Mouse (Mus musculus): ENCODE data around the gene Pgbd1. TPM values are rescaled to one million over a fixed set of nuclear protein-coding genes. Genes with fewer than 3 reads are reported as not detected.

The Pgbd1 gene
- polyA plus RNA-seq, 1 experiment from 2014 or later = 3.2 TPM

- Histone ChIP-seq H3K4me2 (peak within 1 kb of the TSS; percentile 85), H3K36me3 (peaks cover 20% of the 10 kb centered on the region), H3K4me3 (peak within 1 kb of the TSS; percentile 72), H3K27me3 (replicated peaks) (no peaks in the 10 kb centered on the region), H3K9me3 (no peaks in the 10 kb centered on the region), H3K27ac (replicated peaks) (peak within 1 kb of the TSS; percentile 79), H3K4me1 (peaks cover 34% of the 10 kb centered on the region), H3K9ac (peak within 1 kb of the TSS; percentile 84)
- ATAC-seq (ENCODE audit: extremely low read depth, insufficient number of reproducible peaks, low FRiP score, low TSS enrichment) = peak; percentile 54; the same call in 1 of the 2 replicates
- WGBS = under 1% methylated on average over 23 of the region's 23 CpGs
Observed at GRCm38 (mm10) chr13:21453449-21453848, 12.6 kb upstream of the Pgbd1 start, which contains the start of gene Zscan26. Zscan26 (minus strand) TSS chr13:21453730.

GRCm38 (mm10) chr13:21453042-21453441 lies 12.2 kb upstream of the Pgbd1 start:
- H3K9me3 ChIP-seq = no peaks in the 10 kb centered on the region
- no peaks in the 10 kb centered on the region for H3K27me3 ChIP-seq (replicated peaks)
- H3K4me1 ChIP-seq = peaks cover 34% of the 10 kb centered on the region
- H3K9ac ChIP-seq = peak overlapping the region; percentile 84
- peak overlapping the region; percentile 79 for H3K27ac ChIP-seq (replicated peaks)
- 1% methylated on average over 13 of the region's 13 CpGs for WGBS
- H3K4me2 ChIP-seq = peak overlapping the region; percentile 85
- H3K4me3 ChIP-seq = peak overlapping the region; percentile 72
- ATAC-seq (ENCODE audit: extremely low read depth, insufficient number of reproducible peaks, low FRiP score, low TSS enrichment) = no peak
- peaks cover 24% of the 10 kb centered on the region for H3K36me3 ChIP-seq

- ATAC-seq (ENCODE audit: extremely low read depth, insufficient number of reproducible peaks, low FRiP score, low TSS enrichment) = no peak
- Histone ChIP-seq H3K4me1 (peaks cover 20% of the 10 kb centered on the region), H3K4me2 (no peak overlapping the region), H3K9ac (no peak overlapping the region), H3K36me3 (peaks cover 74% of the 10 kb centered on the region), H3K4me3 (no peak overlapping the region), H3K27ac (replicated peaks) (no peak overlapping the region), H3K9me3 (no peaks in the 10 kb centered on the region), H3K27me3 (replicated peaks) (no peaks in the 10 kb centered on the region)
- WGBS = 74% methylated on average over 16 of the region's 16 CpGs
Observed at GRCm38 (mm10) chr13:21447856-21448614, 7.2 kb upstream of the Pgbd1 start.

- Histone ChIP-seq H3K9ac (no peak overlapping the region), H3K36me3 (peaks cover 79% of the 10 kb centered on the region), H3K4me3 (no peak overlapping the region), H3K9me3 (no peaks in the 10 kb centered on the region), H3K4me2 (no peak overlapping the region), H3K27ac (replicated peaks) (no peak overlapping the region), H3K27me3 (replicated peaks) (no peaks in the 10 kb centered on the region), H3K4me1 (peaks cover 10% of the 10 kb centered on the region; the same call in 1 of the 2 replicates)
- 77% methylated on average over 9 of the region's 9 CpGs for WGBS
- ATAC-seq (ENCODE audit: extremely low read depth, insufficient number of reproducible peaks, low FRiP score, low TSS enrichment) = no peak
Observed at GRCm38 (mm10) chr13:21446796-21447195, 5.9 kb upstream of the Pgbd1 start.

GRCm38 (mm10) chr13:21441207-21441572 lies 332 bp upstream of the Pgbd1 start:
- Histone ChIP-seq H3K27me3 (replicated peaks) (no peaks in the 10 kb centered on the region), H3K9me3 (no peaks in the 10 kb centered on the region), H3K36me3 (peaks cover 37% of the 10 kb centered on the region), H3K4me1 (peaks cover 8% of the 10 kb centered on the region), H3K9ac (peak overlapping the region; percentile 85), H3K4me3 (peak overlapping the region; percentile 61), H3K27ac (replicated peaks) (peak overlapping the region; percentile 90), H3K4me2 (peak overlapping the region; percentile 92)
- 19% methylated on average over 10 of the region's 10 CpGs for WGBS
- no peak for ATAC-seq (ENCODE audit: extremely low read depth, insufficient number of reproducible peaks, low FRiP score, low TSS enrichment)

- Histone ChIP-seq H3K9me3 (no peaks in the 10 kb centered on the region), H3K4me3 (no peak overlapping the region), H3K27me3 (replicated peaks) (no peaks in the 10 kb centered on the region), H3K36me3 (no peaks in the 10 kb centered on the region), H3K27ac (replicated peaks) (peak overlapping the region; percentile 60; the same call in 1 of the 2 replicates), H3K4me2 (no peak overlapping the region), H3K4me1 (peaks cover 11% of the 10 kb centered on the region), H3K9ac (no peak overlapping the region)
- ATAC-seq (ENCODE audit: extremely low read depth, insufficient number of reproducible peaks, low FRiP score, low TSS enrichment) = no peak
- WGBS = 68% methylated on average over 4 of the region's 4 CpGs
Observed at GRCm38 (mm10) chr13:21435476-21435875, 5.4 kb downstream of the Pgbd1 start.

GRCm38 (mm10) chr13:21427631-21428030 lies 13.2 kb downstream of the Pgbd1 start:
- 90% methylated on average over 1 of the region's 1 CpGs for WGBS
- Histone ChIP-seq H3K27me3 (replicated peaks) (no peaks in the 10 kb centered on the region), H3K4me3 (no peak overlapping the region), H3K9ac (no peak overlapping the region), H3K27ac (replicated peaks) (no peak overlapping the region), H3K9me3 (no peaks in the 10 kb centered on the region), H3K4me2 (no peak overlapping the region), H3K4me1 (no peaks in the 10 kb centered on the region), H3K36me3 (no peaks in the 10 kb centered on the region)
- no peak for ATAC-seq (ENCODE audit: extremely low read depth, insufficient number of reproducible peaks, low FRiP score, low TSS enrichment)

GRCm38 (mm10) chr13:21423301-21423700 lies 17.6 kb downstream of the Pgbd1 start:
- Histone ChIP-seq H3K9me3 (no peaks in the 10 kb centered on the region), H3K36me3 (no peaks in the 10 kb centered on the region), H3K4me3 (no peak overlapping the region), H3K9ac (no peak overlapping the region), H3K4me1 (peaks cover 5% of the 10 kb centered on the region; the same call in 1 of the 2 replicates), H3K27me3 (replicated peaks) (no peaks in the 10 kb centered on the region), H3K27ac (replicated peaks) (no peak overlapping the region), H3K4me2 (no peak overlapping the region)
- 59% methylated on average over 5 of the region's 5 CpGs for WGBS
- ATAC-seq (ENCODE audit: extremely low read depth, insufficient number of reproducible peaks, low FRiP score, low TSS enrichment) = no peak

GRCm38 (mm10) chr13:21418865-21419264 lies 22.0 kb downstream of the Pgbd1 start:
- Histone ChIP-seq H3K36me3 (no peaks in the 10 kb centered on the region), H3K27ac (replicated peaks) (no peak overlapping the region), H3K9me3 (no peaks in the 10 kb centered on the region), H3K4me1 (peaks cover 22% of the 10 kb centered on the region), H3K4me2 (peak overlapping the region; percentile 7; the same call in 1 of the 2 replicates), H3K4me3 (no peak overlapping the region), H3K9ac (no peak overlapping the region), H3K27me3 (replicated peaks) (no peaks in the 10 kb centered on the region)
- ATAC-seq (ENCODE audit: extremely low read depth, insufficient number of reproducible peaks, low FRiP score, low TSS enrichment) = no peak; the same call in 1 of the 2 replicates
- WGBS = 27% methylated on average over 6 of the region's 6 CpGs

- no peaks in the 10 kb centered on the region for H3K9me3 ChIP-seq
- no peak overlapping the region for H3K9ac ChIP-seq
- WGBS = 77% methylated on average over 6 of the region's 6 CpGs
- H3K27me3 ChIP-seq (replicated peaks) = no peaks in the 10 kb centered on the region
- no peak overlapping the region for H3K27ac ChIP-seq (replicated peaks)
- no peak for ATAC-seq (ENCODE audit: extremely low read depth, insufficient number of reproducible peaks, low FRiP score, low TSS enrichment)
- no peaks in the 10 kb centered on the region for H3K36me3 ChIP-seq
- no peak overlapping the region for H3K4me3 ChIP-seq
- peaks cover 22% of the 10 kb centered on the region for H3K4me1 ChIP-seq
- no peak overlapping the region for H3K4me2 ChIP-seq
Observed at GRCm38 (mm10) chr13:21417298-21418010, 23.4 kb downstream of the Pgbd1 start.

- no peaks in the 10 kb centered on the region for H3K36me3 ChIP-seq
- H3K4me3 ChIP-seq = no peak overlapping the region
- H3K4me2 ChIP-seq = no peak overlapping the region
- no peaks in the 10 kb centered on the region for H3K9me3 ChIP-seq
- no peak overlapping the region for H3K9ac ChIP-seq
- H3K4me1 ChIP-seq = peaks cover 22% of the 10 kb centered on the region
- no peak for ATAC-seq (ENCODE audit: extremely low read depth, insufficient number of reproducible peaks, low FRiP score, low TSS enrichment)
- WGBS = 90% methylated on average over 2 of the region's 2 CpGs
- H3K27me3 ChIP-seq (replicated peaks) = no peaks in the 10 kb centered on the region
- H3K27ac ChIP-seq (replicated peaks) = peak overlapping the region; percentile 59; the same call in 1 of the 2 replicates
Observed at GRCm38 (mm10) chr13:21415750-21416149, 25.1 kb downstream of the Pgbd1 start.

Data from heart, embryonic 13.5 days (tissue).